Mouse (Mus musculus) adrenal gland, adult 8-10 months (tissue): ENCODE measurements around the gene Ptpn4. TPM values are rescaled to one million over a fixed set of nuclear protein-coding genes. Genes with fewer than 3 reads are reported as not detected.

Experiments used
- DNase-seq: peaks from one replicate; pipeline ENCODE4 v3.0.0; 2022
- total RNA-seq, 4 experiments: library from RNA; stranded (reverse); gene quantifications; 2 replicates each; pipeline ENCODE4 v1.2.4; 2022

Ptpn4 gene
- total RNA-seq, 4 experiments from 2014 or later: 21.8 to 35.5 (median 30.3) TPM

DNA sequence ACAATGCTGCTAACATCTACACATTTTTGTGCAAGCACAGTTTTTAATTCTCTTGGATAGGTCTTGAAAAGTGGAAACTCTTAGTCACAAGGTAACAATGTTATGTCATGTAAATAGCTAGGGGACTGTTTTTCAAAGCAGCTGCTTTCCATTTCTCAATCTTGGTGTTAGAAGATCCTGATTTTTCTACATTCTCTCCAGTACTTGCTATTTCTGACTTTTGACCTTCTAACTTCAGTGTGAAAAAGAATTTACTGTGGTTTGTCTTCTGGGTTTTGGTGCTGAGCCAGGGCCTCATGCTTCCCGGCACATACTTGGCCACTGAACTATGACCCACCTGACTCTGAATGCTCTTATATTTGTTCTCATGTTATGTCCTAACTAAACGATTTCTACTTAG is 197.4 kb downstream of the Ptpn4 start:
- DNase-seq: no peak

DNA sequence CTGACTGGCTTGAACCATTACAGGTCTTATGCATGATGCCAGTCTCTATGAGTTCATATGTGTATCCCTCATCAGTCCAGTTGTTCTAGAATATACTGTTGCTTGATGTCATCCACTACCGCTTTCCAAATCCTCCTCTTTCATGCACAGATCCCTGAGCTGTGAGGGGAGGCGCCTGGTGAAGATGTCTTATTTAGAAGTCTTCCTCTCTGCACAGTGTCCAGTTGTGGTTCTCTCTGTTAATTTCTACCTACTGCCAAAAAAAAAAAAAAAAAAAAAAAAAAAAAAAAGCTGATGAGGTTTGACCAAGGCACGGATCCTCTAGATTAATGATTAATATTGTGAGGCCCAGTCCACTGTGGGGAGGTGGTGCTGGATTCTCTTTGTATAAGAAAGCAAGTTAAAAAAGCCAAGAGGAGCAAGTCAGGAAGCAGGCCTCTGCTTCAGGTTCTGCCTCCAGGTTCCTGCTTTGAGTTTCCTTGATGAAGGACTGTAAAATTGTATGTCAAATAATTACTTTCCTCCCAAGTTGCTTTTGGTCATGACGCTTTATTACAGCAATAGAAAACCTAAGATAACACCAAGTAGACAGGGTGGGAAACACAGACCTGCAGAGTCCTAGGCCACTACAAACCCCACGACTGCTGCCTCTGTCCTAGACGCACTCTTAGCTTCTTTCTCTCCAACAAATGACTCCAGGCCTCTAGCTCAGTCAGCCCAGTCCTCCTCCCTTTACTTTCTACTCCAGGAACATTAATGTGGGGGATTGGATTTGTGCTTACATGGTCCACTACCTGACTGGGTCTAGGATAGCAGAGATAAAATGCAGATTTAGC is 200.0 kb downstream of the Ptpn4 start:
- DNase-seq: no peak

DNA sequence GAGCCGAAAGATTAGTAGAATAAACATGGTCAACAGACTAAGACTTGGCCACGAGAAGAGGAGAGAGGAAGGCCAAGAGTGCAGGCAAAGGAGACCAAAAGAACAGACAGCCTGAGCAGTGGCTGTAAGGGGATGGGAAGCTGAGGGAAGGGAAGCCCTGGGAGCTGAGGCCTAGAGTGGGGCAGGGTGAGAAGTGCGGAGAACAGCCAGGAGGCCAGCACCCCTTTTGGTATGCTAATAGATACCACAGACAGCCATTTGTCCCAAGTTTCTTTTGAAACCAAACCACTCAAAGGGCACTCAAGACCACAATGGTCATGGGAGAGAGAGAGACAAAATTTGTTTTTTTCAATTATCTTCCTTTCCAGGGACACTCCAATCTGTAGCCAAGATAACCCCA is 202.7 kb downstream of the Ptpn4 start:
- DNase-seq: no peak

DNA sequence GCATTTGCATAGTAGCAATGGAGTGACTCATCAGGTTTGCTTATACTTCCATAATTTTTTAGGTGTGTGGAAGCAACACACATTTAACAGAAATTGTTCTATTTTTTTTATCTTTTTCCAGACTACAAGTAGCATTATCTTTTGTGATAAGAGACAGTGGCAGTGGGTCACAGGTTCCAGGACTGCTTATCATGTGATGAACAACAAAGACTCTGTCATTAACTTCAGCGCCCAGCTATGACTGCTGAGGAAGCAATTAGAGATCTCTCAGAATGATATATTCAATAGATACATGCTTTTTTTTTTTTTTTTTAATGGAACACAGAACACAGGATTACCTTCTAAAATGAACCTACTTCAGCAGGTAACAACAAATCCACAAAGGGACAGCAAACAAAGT is 207.0 kb downstream of the Ptpn4 start:
- no peak for DNase-seq

DNA sequence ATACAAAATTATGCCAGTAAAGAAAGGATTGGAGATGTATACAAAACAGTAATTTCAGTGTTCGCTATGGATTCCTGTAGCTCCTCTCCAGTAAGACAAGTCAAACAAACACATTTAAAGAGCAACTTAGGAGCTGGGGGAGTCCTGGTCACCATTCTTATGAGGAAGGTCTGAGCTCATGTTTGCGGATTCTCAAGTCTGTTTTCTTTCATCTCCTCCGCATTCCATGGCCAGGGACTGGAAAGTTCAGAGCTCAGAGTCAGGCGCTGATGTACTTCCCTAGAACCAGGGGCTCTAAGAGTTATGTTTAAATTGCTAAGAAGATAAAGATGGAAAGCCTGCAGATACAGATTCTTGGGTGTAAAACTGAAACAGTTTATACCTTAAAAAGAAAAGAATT is 210.6 kb downstream of the Ptpn4 start:
- no peak for DNase-seq

DNA sequence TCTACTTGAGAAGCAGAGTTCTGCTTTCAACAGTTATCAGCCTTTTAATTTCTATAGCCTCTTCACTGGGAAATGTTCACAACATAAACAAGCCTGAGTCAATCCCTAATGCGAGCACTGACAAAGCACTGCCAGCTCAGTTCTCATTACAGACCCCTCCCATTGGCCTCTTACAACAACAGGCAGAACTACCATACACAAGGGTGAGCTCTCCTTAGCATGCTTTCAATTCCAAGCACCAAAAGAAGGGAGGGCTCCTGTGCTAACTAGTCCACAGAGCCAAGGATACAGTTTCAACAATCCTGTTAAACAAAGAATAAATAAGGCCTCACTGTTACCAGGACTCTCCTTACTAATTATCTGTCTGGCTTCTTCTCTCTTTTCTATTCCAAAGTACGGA is 213.0 kb downstream of the Ptpn4 start:
- DNase-seq: no peak

DNA sequence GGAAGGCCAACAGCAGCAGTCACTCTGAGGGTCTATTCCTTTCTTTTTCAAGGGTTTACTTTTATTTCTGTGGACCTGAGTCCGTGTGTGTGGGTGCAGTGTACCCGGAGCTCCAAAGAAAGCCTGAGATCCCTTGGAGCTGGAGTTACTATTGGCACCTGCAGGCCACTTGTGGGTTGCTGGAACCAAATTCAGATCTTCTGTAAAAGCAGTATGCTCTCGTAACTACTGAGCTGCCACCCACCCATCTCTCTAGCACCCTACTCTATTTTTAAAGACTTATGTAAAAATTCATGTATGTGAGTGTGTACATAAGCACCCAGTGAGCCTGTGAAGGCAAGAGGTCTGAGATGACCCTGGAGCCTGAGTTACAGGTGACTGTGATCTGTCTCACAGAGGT is 232.0 kb downstream of the Ptpn4 start:
- no peak for DNase-seq

Other genes with a start within 250 kb of the Ptpn4 start
- gene Epb41l5, start 188.6 kb downstream of the Ptpn4 start, total RNA-seq: 10 to 100 TPM; 13.3 to 18.9 (median 14.4) TPM
- 10 to 100 TPM in 2 of 4 experiments, 1 to 10 TPM in 2; 7.9 to 11.4 (median 9.1) TPM for gene Tmem177, start 75.6 kb upstream of the Ptpn4 start, total RNA-seq
- under 1 TPM in 2 of 4 experiments, not detected in 2; 0.15 to 0.22 TPM for gene Cfap221, start 159.6 kb upstream of the Ptpn4 start, total RNA-seq
- 10 to 100 TPM in 3 of 4 experiments, 1 to 10 TPM in 1; 9.9 to 17.6 (median 12.3) TPM for gene Sctr, start 169.3 kb upstream of the Ptpn4 start, total RNA-seq
- gene Tmem37, start 236.5 kb upstream of the Ptpn4 start, total RNA-seq: 10 to 100 TPM in 2 of 4 experiments, 1 to 10 TPM in 2; 8.7 to 21.2 (median 14.5) TPM